Mouse (Mus musculus) frontal cortex, postnatal 36 days (tissue): ENCODE results near the gene Olfr1186.
"Not testable (repeated sequence)": the region's sequence is repeated elsewhere in the genome, so short reads cannot be mapped to it uniquely, and the experiment has no call there.

Experiments
- DNase-seq, 2 experiments: peaks; one replicate each; pipeline ENCODE4 v3.0.0; 2022; ENCODE audit warnings: low spot score in 2 of 2

The Olfr1186 gene

DNA sequence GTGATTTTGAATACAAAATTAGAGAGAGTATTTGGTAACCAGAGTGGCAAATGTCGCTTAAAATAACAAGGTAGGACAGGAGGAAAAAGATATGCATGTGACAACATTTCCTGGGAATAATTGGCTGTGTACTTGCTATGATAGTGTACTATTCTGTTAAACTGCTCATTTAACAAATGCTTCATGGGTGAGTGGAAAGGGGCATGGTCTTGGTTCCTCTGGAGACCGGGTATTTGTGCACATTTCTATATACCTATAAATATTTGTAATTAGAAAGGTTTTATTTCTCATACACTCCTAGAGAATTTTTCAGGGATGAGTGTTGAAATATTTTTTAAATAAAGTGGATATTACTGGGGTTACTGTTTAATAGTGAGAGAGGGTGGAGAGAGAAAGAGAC is at the start of gene Olfr1186:
Gene Olfr1186 (plus strand): TSS at position 301 of the 400 bp plus-strand sequence.
- DNase-seq: no peak

DNA sequence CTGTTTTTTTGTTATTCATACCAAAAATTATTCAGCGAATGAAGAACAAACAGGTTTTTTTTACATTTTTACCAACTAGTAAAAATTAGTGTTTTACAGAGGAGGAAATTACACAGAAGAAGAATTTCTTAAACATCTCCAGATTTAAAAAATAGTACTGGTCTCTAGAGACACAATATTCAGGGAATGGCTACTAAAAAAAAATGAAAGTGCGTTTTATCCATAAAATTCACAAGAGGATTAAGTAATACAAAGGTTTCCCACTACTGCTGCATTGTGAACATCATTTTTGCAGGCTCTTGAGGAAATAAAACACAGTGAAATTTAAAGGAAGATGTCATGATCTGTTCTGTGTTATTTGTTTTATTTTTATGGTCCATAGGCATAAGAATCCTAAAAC is 35.1 kb upstream of the Olfr1186 start, which contains the start of gene Olfr1184:
Gene Olfr1184 (plus strand): TSS at position 301 of the 400 bp plus-strand sequence.
- no peak for DNase-seq

DNA sequence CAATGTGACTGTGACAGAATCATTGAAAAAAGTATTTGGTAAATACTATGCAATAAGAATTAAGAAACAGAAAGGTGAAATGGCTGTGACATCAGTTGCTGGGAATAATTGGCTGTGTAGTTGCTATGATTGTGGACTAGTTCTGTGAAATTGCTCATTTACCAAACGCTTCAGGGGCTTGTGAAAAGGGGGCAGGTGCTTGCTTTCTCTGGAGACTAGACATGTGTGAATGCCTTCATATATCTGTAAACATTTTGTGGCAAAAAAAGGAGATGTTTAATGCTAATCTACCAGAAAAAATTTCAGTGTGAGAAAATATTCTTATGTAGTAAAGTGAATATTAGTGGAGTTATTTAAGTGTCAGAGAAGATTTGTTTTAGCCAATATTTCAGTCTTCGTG is 25.3 kb upstream of the Olfr1186 start, which contains the start of gene Olfr1185-ps1:
Gene Olfr1185-ps1 (plus strand): TSS at position 301 of the 400 bp plus-strand sequence.
- no peak for DNase-seq

DNA sequence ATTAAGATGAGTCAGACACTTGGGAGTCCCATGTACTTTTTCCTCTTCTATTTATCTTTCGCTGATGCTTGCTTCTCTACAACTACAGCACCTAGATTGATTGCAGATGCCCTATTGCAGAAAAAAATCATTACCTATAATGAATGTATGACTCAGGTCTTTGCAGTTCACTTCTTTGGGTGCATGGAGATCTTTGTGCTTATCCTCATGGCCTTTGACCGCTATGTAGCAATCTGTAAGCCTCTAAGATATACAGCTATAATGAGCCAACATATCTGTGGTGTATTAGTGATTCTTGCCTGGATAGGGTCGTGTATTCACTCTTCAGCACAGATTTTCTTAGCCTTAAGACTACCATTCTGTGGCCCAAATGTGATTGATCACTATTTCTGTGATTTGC is 7.4 kb downstream of the Olfr1186 start:
- no peak for DNase-seq

DNA sequence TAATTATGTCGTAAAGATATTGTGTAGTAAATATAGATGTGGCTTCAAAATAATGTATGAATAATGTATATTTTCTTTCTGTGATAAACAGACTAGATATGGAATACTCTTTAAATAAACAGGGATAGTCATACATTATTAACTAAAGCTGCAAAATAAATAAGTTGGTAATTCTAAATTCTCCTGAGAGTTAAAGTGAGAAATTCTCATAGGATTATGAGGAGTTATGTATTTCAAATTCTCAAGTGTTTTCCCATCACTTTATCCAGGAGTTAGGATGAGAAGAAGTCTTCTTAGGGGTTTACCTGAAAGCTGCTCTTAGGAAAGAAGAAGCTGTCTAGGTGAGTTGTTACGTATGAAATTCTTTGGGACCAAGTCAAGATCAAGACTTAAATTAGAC is 38.3 kb downstream of the Olfr1186 start, which contains the start of gene Olfr1188:
Gene Olfr1188 (plus strand): TSS at position 301 of the 400 bp plus-strand sequence.
- DNase-seq: no peak

DNA sequence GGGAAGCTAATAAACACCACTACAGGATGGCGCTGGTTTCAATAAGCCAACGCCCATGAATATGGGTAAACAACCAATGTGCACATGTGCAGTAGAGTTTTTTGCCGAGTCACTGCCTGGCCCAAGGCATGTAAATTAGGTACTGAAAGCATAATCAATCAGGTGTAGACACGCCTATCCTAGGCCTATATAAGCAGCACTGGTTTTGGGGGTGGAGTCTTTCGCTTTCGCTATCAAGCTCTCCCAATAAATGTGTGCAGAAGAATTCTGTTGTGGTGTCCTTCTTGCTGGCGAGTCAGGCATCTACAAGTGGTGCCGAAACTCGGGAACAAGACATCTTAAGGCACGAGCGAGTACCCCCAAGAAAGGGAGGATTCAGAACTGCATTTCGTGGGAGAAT is 54.3 kb downstream of the Olfr1186 start:
- not testable (repeated sequence) for DNase-seq
